Mouse (Mus musculus): ENCODE measurements around the gene Mast1.
"Not testable (repeated sequence)": the region's sequence is repeated elsewhere in the genome, so short reads cannot be mapped to it uniquely, and the experiment has no call there.

Mast1 gene

DNA sequence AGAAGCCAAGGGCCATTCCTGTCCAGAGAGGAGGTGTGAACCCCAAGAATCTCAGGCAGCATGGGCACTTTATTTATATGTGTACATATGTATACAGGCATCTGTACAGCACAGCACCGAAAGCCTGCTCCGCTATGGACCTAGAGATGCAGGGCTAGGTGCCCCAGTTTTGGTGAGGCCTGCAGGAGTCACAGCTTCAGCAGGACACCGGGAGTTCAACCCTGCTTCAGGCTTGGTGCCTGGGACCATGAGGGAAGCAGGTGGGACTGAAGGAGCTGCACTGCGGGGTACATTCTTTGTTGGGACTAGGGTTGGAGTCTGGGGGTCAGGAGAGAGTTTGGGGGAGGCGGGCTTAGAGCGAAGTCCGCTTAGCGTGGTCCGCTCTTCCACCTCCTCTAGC is 25.3 kb downstream of the Mast1 start:
- DNase-seq (ENCODE audit: extremely low read depth, low read depth, low spot score), result no peak

DNA sequence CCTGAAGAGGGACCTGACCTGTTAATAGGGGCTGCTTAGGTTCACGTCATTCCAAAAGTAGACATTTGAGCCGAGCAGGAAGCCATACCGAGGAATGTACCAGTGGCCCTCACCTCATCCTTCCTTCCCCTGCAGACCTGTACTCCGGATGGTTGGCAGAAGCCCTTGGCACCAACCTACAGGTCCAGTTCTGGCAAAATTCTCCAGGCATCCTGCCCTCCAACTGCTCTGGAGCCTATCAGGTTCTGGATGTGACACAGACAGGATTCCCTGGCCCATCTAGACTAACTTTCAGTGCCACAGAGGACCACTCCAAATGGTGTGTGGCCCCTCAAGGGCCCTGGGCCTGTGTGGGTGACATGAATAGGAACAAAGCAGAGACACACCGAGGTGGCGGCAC is 26.6 kb downstream of the Mast1 start:
- no peak for DNase-seq (ENCODE audit: extremely low read depth, low read depth, low spot score)

DNA sequence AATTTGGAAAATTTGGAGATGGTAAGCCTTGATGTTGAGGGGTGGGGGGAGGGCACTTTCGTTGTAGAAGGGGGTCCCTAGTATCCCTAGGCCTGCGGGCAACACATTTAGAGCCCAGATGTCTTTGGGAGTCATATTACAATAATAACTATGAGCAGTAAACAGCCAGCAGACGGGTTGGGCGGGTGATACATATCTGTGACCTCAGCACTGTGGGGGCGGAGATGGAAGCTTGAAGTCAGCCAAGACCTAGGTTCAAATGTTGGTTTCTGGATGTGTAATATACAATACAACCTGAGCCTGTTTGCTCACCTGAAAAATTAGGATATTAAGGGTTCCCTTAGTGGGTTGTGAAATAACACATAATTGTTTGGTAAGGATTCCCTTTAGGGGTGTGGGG is 27.2 kb downstream of the Mast1 start:
- peak; percentile 77 for DNase-seq (ENCODE audit: extremely low read depth, low read depth, low spot score)

DNA sequence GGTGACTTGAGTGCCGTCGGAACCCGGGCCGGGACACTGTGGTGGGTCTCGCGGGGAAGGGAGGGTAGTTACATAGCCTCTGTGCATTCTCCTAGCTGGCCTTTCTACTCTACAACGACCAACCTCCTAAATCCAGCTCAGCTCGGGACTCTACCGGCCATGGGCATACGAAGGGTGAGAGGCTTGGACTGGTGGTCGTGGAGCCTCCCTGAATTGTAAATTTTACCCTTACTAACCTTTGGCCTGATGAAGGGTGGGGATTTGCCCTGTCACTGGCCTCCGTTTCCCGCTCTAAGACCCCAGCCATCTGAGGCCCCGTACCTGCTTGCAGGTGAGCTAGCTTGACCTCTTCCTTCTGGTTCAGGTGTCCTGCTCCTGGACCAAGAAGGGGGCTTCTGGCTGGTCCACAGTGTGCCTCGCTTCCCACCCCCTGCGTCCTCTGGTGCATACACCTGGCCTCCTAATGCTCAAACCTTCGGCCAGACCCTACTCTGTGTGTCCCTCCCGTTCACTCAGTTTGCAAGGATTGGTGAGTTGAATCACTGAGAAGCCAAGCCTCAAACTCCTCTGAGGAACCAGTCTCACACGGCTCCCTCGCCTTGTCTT is 27.9 kb downstream of the Mast1 start:
- DNase-seq (ENCODE audit: extremely low read depth, low read depth, low spot score), result no peak

DNA sequence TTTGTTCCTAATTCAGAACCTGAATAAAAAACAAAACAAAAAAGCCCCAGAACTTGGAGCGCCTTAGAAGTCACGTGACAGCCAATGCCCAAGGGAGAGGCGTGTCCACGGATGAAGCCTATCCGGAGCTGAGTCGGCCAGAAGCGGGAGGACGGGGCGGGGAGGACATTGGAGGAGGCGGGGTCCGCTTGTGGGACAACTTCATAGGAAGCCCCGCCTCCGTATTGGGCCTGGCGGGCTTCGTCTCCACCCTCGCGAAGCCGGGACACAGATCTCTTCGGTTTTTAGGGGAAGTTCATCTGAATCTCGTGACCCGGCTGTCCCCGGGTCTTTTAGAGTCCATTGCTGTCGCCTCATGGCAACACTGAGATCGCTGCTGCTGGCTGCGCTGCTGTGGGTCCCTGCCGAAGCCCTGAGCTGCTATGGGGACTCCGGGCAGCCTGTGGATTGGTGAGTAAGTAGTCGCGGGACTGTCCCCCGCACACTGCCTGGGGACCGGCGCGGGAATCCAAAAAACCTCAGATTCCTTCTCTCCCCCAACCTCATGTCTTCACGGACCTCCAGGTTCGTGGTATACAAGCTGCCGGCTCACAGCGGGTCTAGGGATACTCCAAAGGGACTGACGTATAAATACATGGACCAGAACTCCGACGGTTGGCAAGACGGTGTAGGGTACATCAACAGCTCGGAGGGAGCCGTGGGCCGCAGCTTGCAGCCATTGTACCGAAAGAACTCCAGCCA is 28.6 kb downstream of the Mast1 start, which contains the start of gene Dnase2a:
TSS of gene Dnase2a (plus strand) at position 140 of the 741 bp plus-strand sequence.
- DNase-seq (ENCODE audit: extremely low read depth, low read depth, low spot score), result peak; percentile 87

DNA sequence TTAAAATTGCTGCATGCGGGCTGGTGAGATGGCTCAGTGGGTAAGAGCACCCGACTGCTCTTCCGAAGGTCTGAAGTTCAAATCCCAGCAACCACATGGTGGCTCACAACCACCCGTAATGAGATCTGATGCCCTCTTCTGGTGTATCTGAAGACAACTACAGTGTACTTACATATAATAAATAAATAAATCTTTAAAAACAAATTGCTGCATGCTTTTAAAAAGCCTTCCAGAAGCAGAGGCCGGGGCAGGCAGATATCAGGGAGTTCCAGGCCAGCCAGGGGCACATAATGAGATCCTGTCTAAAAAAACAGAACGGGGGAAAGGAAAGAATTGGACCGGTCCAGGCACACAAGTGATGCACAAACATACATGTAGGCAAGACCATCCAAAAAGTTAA is 29.2 kb downstream of the Mast1 start:
- not testable (repeated sequence) for DNase-seq (ENCODE audit: extremely low read depth, low read depth, low spot score)

- DNase-seq (ENCODE audit: extremely low read depth, low read depth, low spot score), result no peak
Observed at GRCm38 (mm10) chr8:84907493-84907892, 29.7 kb downstream of the Mast1 start.

- no peak for DNase-seq (ENCODE audit: extremely low read depth, low read depth, low spot score)
Observed at GRCm38 (mm10) chr8:84907037-84907436, 30.1 kb downstream of the Mast1 start.

DNA sequence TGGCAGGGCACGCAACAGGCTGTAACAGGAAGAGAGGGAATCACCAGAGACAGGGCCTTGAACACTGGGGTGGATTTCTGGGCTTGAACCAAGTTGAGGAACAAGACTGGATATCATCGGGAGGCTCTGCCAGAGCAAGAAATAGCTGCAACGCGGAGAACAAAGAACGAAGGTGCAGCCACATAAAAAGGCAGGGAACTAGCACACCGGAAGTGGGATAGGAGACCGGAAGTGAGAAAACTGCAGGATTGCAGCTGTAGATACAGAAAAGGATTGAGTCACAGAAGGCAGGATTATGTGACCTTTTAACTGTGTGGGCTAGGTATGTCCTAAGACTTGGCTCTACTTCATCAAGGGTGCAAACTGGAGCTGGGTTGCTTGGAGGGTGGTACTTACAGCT is 32.8 kb downstream of the Mast1 start:
- DNase-seq (ENCODE audit: extremely low read depth, low read depth, low spot score), result no peak

GRCm38 (mm10) chr8:84902920-84903661 is 34.1 kb downstream of the Mast1 start:
- no peak for DNase-seq (ENCODE audit: extremely low read depth, low read depth, low spot score)

GRCm38 (mm10) chr8:84902367-84902919 is 34.7 kb downstream of the Mast1 start:
- no peak for DNase-seq (ENCODE audit: extremely low read depth, low read depth, low spot score)

GRCm38 (mm10) chr8:84901752-84902151 is 35.4 kb downstream of the Mast1 start, which contains the start of gene Klf1:
Gene Klf1, plus strand, starts transcription at chr8:84901928.
- DNase-seq (ENCODE audit: extremely low read depth, low read depth, low spot score), result no peak

DNA sequence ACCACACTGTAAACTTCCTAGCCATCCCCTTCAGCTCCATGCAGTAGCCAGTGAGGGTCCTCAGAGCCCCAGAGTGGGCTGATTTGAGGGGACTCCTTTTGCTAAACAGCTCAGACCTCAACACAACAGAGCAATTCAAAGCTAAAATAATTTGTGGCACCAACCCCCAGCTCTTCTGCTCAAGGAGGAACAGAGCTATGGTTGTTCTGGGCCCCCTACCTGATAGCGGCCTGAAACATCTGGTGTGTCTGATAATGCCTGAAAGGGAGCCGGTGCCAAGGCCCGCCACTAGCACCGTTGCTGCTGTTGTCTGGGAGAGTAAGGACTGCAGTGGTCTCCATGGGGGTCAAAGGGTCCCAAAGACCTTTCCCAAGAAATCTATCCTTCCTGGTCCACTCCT is 36.1 kb downstream of the Mast1 start:
- DNase-seq (ENCODE audit: extremely low read depth, low read depth, low spot score), result no peak

DNA sequence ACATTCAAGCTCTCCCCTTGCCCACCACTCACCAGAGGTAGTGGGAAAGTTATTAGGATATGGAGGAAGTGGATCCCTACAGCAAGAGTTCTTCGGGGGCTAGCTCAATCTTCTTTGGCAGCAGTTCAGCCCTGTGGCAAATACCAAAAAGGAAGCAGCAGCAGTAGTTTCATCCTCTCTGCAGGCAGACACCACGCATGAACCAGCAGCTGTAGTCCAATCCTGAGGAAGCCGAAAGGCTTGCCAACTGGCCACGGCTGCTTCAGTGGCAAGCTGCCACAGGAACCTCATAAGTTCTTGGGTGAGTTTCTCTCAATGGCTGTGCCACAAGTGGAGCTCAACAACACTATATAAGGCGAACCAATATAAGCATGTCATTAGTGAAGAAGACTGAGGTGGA is 41.2 kb downstream of the Mast1 start:
- no peak for DNase-seq (ENCODE audit: extremely low read depth, low read depth, low spot score)

DNA sequence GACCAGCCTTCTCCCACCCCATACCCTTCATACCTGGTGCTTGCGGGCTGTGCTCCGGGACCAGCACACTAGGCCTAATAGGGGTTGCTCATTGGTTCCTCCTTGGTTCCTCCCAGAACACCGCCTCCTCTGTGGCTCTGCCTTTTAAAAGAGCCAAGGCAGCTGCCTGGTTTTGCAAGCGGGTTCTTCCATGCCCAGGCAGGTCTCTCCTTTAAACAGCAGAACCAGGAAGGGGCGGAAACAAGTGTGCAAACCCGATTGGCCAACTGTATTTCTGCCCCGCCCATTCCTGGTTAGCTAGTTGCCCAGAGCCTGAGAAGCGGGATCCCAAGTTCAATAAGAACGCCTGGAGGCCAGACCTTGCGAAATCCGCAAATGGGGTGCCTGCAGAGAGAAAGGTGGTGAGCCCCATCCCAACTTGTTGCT is 43.4 kb downstream of the Mast1 start, which contains the start of gene Gcdh:
TSS of gene Gcdh (minus strand) at position 213 of the 426 bp plus-strand sequence.
- peak; percentile 87 for DNase-seq (ENCODE audit: extremely low read depth, low read depth, low spot score)

DNA sequence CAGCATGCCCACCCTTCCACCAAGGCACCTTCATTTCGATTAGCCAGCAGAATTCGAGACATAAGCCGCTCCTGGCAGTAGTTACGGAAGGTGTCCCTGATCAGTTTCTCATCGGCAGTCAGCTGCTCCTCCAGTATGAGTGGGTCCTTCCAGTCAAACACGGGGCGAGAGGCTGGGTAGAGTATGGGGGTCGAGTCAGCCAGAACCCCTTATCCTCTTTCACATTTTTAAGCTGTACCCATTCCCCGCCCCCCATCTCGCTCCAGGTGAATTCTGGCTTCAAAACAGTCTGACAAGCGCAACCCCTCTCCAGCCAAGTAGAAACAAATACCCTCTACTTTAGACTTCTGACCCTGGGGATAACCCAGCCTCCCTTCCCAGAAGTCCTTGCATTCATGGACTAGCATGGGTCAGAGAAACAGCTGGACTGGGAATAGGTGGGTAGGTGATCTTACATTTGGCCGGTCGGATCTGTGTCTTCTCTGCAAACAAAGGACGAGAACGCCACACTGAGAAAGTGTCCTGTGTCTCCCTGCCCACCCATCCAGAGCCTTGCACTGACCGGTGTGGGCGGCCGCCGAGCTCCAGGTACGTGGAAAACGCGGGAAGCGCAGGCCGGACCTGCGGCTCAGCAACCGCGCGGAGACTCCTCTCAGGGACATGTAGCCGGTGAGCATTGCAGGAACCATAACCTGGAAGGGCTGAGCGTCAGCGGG is 44.0 kb downstream of the Mast1 start:
- no peak for DNase-seq (ENCODE audit: extremely low read depth, low read depth, low spot score)

GRCm38 (mm10) chr8:84889141-84889540 is 48.0 kb downstream of the Mast1 start:
- no peak for DNase-seq (ENCODE audit: extremely low read depth, low read depth, low spot score)

GRCm38 (mm10) chr8:84888280-84888679 is 48.9 kb downstream of the Mast1 start:
- no peak for DNase-seq (ENCODE audit: extremely low read depth, low read depth, low spot score)

- no peak for DNase-seq (ENCODE audit: extremely low read depth, low read depth, low spot score)
Observed at GRCm38 (mm10) chr8:84884728-84885127, 52.4 kb downstream of the Mast1 start.

DNA sequence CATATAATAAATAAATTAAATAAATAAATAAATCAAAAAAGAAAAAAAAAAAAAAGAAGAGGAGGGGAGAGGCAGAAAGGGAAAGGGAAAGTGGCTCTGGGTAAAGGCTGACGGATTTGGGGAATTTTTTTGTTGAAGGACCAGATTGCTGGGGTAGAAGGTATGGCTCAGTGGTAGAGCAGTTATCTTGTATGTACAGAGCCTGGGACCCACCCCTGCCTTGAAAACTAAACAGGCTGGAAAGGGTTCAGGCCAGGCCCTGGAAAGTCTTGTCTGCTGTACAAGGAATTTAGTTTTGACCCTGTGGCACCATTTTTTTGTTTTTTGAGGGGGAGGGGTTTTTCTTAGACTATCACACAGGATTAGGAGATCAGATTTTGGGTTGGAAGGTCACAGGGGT is 58.2 kb downstream of the Mast1 start:
- DNase-seq (ENCODE audit: extremely low read depth, low read depth, low spot score), result no peak
